Mouse (Mus musculus) liver, adult (tissue): ENCODE results near the gene Adamtsl1.
A peak's percentile ranks its signal among the peaks of the same experiment; 100 is the strongest.

Experiments used
- GATA4 ChIP-seq: IDR thresholded peaks from 2 replicates; pipeline ENCODE4 v1.6.1; 2014; ENCODE audit warnings: mild to moderate bottlenecking, low read length; ENCODE audit not compliant: insufficient replicate concordance

Gene Adamtsl1

GRCm38 (mm10) chr4:86426549-86426948 lies 912.6 kb downstream of the Adamtsl1 start:
- TF ChIP-seq GATA4, result no peak

GRCm38 (mm10) chr4:86427312-86427711 lies 913.3 kb downstream of the Adamtsl1 start:
- no peak for TF ChIP-seq GATA4

GRCm38 (mm10) chr4:86428091-86428745 lies 914.2 kb downstream of the Adamtsl1 start:
- TF ChIP-seq GATA4, result no peak

GRCm38 (mm10) chr4:86435631-86436030 lies 921.7 kb downstream of the Adamtsl1 start:
- TF ChIP-seq GATA4, result peak; percentile 38; the same call in 1 of the 2 replicates

- no peak for TF ChIP-seq GATA4
These were observed 922.4 kb downstream of the Adamtsl1 start for GRCm38 (mm10) chr4:86436336-86436735.

GRCm38 (mm10) chr4:86450468-86450867 lies 936.5 kb downstream of the Adamtsl1 start:
- no peak for TF ChIP-seq GATA4

- no peak for TF ChIP-seq GATA4
These were observed 950.8 kb downstream of the Adamtsl1 start for GRCm38 (mm10) chr4:86464808-86465207.
